In the genomic region with DNA sequence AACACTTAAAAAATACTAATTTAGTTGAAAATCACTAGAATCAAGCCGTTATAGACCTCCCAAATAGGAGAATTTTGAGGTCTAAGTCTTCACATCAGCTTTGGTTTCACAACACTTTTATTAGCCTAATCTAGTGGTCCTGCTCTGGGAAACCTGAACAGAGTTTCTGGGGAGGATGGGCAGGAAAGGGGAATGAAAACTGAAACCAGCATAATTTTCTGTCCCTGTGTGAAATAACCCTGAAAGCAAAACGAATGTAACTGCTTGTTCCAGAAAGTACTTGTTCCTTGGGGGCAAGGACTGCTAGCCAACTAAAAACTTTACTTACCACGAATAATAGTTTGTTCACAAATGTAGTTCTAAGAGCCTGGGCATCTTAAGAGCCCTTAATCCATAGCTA, we compare ENCODE assay signal across 28 mouse cellular contexts.
DNase-seq lines count a peak whose midpoint lies in the region; ATAC-seq and TF ChIP-seq lines count a peak whose summit lies in the region.
"Had no signal": no experiment of that assay in that cellular context is flagged by ENCODE, and none has a peak within 500 bp of the region (broad histone marks: within the 10 kb centered on the region; RNA-seq: fewer than 3 reads in every experiment).

No protein-coding gene starts in this region.

- intact Hi-C loops in gastrocnemius, postnatal 14 days (cut with DNase I; ENCODE audit: low total_unique reads), result no loop called here
- intact Hi-C loops in left cerebral cortex, postnatal 10 days (cut with DNase I), result loop anchor here (10.0 kb wide), 1 partner anchor 510 kb away; a partner anchor contains a TSS

- no peak overlapping the region for H3K27ac ChIP-seq in midbrain, embryonic 11.5 days (ENCODE audit: low read depth, low read length)
- H3K27ac ChIP-seq in midbrain, postnatal 0 days (ENCODE audit: low read depth, low read length), result no peak overlapping the region
- H3K27ac ChIP-seq: forebrain, embryonic 10.5 days; forebrain, embryonic 13.5 days; gastrocnemius, adult 2 months; heart, embryonic 15.5 days; hindbrain, embryonic 10.5 days; hindbrain, embryonic 13.5 days; intestine, embryonic 15.5 days had no signal

- no peak overlapping the region for H3K4me3 ChIP-seq in midbrain, embryonic 11.5 days (ENCODE audit: low read depth, low read length)
- no peak overlapping the region for H3K4me3 ChIP-seq in midbrain, postnatal 0 days (ENCODE audit: low read depth, low read length)
- H3K4me3 ChIP-seq: forebrain, embryonic 10.5 days; forebrain, embryonic 13.5 days; gastrocnemius, adult 2 months; heart, embryonic 12.5 days; heart, embryonic 15.5 days; hindbrain, embryonic 10.5 days; hindbrain, embryonic 13.5 days; intestine, embryonic 15.5 days had no signal

- H3K36me3 ChIP-seq in midbrain, embryonic 11.5 days (ENCODE audit: control insufficient read depth, insufficient read depth, low read length), result no peaks in the 10 kb centered on the region
- no peaks in the 10 kb centered on the region for H3K36me3 ChIP-seq in midbrain, postnatal 0 days (ENCODE audit: insufficient read depth, low read length)
- no peaks in the 10 kb centered on the region for H3K36me3 ChIP-seq in splenic B cell, adult 2 months (ENCODE audit: control insufficient read depth, insufficient read depth, low read length, poor library complexity, severe bottlenecking)
- H3K36me3 ChIP-seq: forebrain, embryonic 10.5 days; heart, embryonic 12.5 days; heart, embryonic 15.5 days; hindbrain, embryonic 10.5 days; hindbrain, embryonic 13.5 days; intestine, embryonic 15.5 days had no signal

- TF ChIP-seq CTCF in midbrain, postnatal 0 days (IDR thresholded peaks at IDR 0.05), result no peak

- no peaks in the 10 kb centered on the region for H3K27me3 ChIP-seq in midbrain, embryonic 11.5 days (ENCODE audit: control insufficient read depth, insufficient read depth, low read length)
- no peaks in the 10 kb centered on the region for H3K27me3 ChIP-seq in midbrain, postnatal 0 days (ENCODE audit: insufficient read depth, low read length)
- H3K27me3 ChIP-seq in splenic B cell, adult 2 months (ENCODE audit: control insufficient read depth, insufficient read depth, low read length, poor library complexity, severe bottlenecking), result no peaks in the 10 kb centered on the region; the same call in 1 of the 2 replicates
- H3K27me3 ChIP-seq: forebrain, embryonic 13.5 days; heart, embryonic 12.5 days; heart, embryonic 15.5 days; hindbrain, embryonic 13.5 days; intestine, embryonic 15.5 days had no signal

- peaks cover 8% of the 10 kb centered on the region; the same call in 1 of the 2 replicates for H3K4me1 ChIP-seq in midbrain, embryonic 11.5 days (ENCODE audit: control insufficient read depth, insufficient read depth, low read length)
- H3K4me1 ChIP-seq in midbrain, postnatal 0 days (ENCODE audit: insufficient read depth, low read length), result no peaks in the 10 kb centered on the region
- H3K4me1 ChIP-seq: heart, embryonic 12.5 days; heart, embryonic 15.5 days; hindbrain, embryonic 13.5 days had no signal

- H3K9ac ChIP-seq in midbrain, embryonic 11.5 days (ENCODE audit: low read length), result no peak overlapping the region
- H3K9ac ChIP-seq in midbrain, postnatal 0 days (replicated peaks; ENCODE audit: low read length, poor library complexity, severe bottlenecking), result no peak overlapping the region
- H3K9ac ChIP-seq: forebrain, embryonic 13.5 days; heart, embryonic 12.5 days; heart, embryonic 15.5 days; hindbrain, embryonic 13.5 days; intestine, embryonic 15.5 days had no signal

- ATAC-seq in midbrain, embryonic 11.5 days (ENCODE audit: low FRiP score), result no peak
- no peak for ATAC-seq in midbrain, postnatal 0 days (ENCODE audit: low FRiP score)
- ATAC-seq in granulocyte monocyte progenitor cell, adult 5-6 weeks (replicated peaks; ENCODE audit: poor library complexity, severe bottlenecking), result peak; percentile 84
- ATAC-seq: activated CD4-positive, CD25-positive, alpha-beta regulatory T cell, adult 4 months; CD4-positive, CD25-positive, alpha-beta regulatory T cell, adult 4 months; forebrain, embryonic 13.5 days; forebrain, embryonic 16.5 days; hindbrain, embryonic 16.5 days; intestine, embryonic 15.5 days had no signal

- no peak overlapping the region for H3K4me2 ChIP-seq in midbrain, embryonic 11.5 days
- no peak overlapping the region for H3K4me2 ChIP-seq in midbrain, postnatal 0 days (ENCODE audit: low read depth, low read length, poor library complexity, severe bottlenecking)
- H3K4me2 ChIP-seq: forebrain, embryonic 13.5 days; heart, embryonic 12.5 days; heart, embryonic 15.5 days; hindbrain, embryonic 13.5 days; intestine, embryonic 15.5 days had no signal

- H3K9me3 ChIP-seq in midbrain, embryonic 11.5 days (ENCODE audit: control insufficient read depth, low read length), result no peaks in the 10 kb centered on the region
- no peaks in the 10 kb centered on the region for H3K9me3 ChIP-seq in midbrain, postnatal 0 days (ENCODE audit: low read length)
- H3K9me3 ChIP-seq: forebrain, embryonic 10.5 days; forebrain, embryonic 13.5 days; heart, embryonic 12.5 days; heart, embryonic 15.5 days; hindbrain, embryonic 10.5 days; hindbrain, embryonic 13.5 days; intestine, embryonic 15.5 days had no signal

- DNase-seq in heart, adult 11 months, result peak; percentile 88
- no peak for DNase-seq in heart, adult 18-20 months
- peak; percentile 64 for DNase-seq in midbrain, embryonic 11.5 days (ENCODE audit: low spot score, missing footprints)
- no peak for DNase-seq in midbrain, postnatal 0 days (ENCODE audit: low spot score)
- peak; percentile 10 for DNase-seq in splenic B cell, adult 2 months (ENCODE audit: low read depth, low spot score)
- no peak for DNase-seq in gastrocnemius, postnatal 14 days
- DNase-seq in left cerebral cortex, postnatal 10 days (ENCODE audit: extremely low spot score in 1 of 2, low spot score in 2 of 2), result no peak
- DNase-seq: adrenal gland, adult 8-10 months; adrenal gland, postnatal 36 days; cerebellum, adult 18-20 months; cerebellum, adult 9-10 months; cerebellum, postnatal 14 days; gastrocnemius, adult 2 months; gastrocnemius, postnatal 25 days; heart, postnatal 10 days; heart, postnatal 36 days had no signal

- 85% methylated on average over 3 of the region's 3 CpGs for WGBS in midbrain, embryonic 11.5 days
- 89% methylated on average over 3 of the region's 3 CpGs for WGBS in midbrain, postnatal 0 days

Comparison
In these comparisons a context has a peak if more than half of its experiments do, and no peak if none do; other contexts are left out.
1. DNase-seq: peak in heart, adult 11 months (single experiment), midbrain, embryonic 11.5 days (single experiment) and splenic B cell, adult 2 months (single experiment); none in heart, adult 18-20 months (0 of 2), midbrain, postnatal 0 days (single experiment), gastrocnemius, postnatal 14 days (single experiment) and left cerebral cortex, postnatal 10 days (0 of 2).